Mouse (Mus musculus): ENCODE data around the gene Plk5. TPM values are rescaled to one million over a fixed set of nuclear protein-coding genes. Genes with fewer than 3 reads are reported as not detected.

Plk5 gene
- polyA plus RNA-seq, 1 experiment from 2014 or later = 0.22 TPM

- Histone ChIP-seq H3K36me3 (ENCODE audit: control insufficient read depth, insufficient read depth, low read length) (no peaks in the 10 kb centered on the region), H3K27me3 (replicated peaks; ENCODE audit: control insufficient read depth, insufficient read depth, low read length) (0 out of 2 replicates have a peak, but pooled peaks cover 3% of the 10 kb centered on the region), H3K4me2 (ENCODE audit: low read length) (peak within 1 kb of the TSS; percentile 94), H3K9me3 (ENCODE audit: control insufficient read depth, low read length) (no peaks in the 10 kb centered on the region), H3K9ac (ENCODE audit: low read length) (peak within 1 kb of the TSS; percentile 46), H3K4me3 (ENCODE audit: low read depth, low read length) (peak within 1 kb of the TSS; percentile 46), H3K4me1 (replicated peaks; ENCODE audit: control insufficient read depth, insufficient read depth, low read length) (peaks cover 21% of the 10 kb centered on the region), H3K27ac (ENCODE audit: low read depth) (no peak within 1 kb of the TSS)
- 4% methylated on average over 36 of the region's 36 CpGs for WGBS
- DNase-seq (ENCODE audit: low spot score) (peak; percentile 99), ATAC-seq (replicated peaks; ENCODE audit: low FRiP score, low TSS enrichment, low read depth) (peak; percentile 94)
These were observed 26.8 kb upstream of the Plk5 start, which contains the start of the genes Pcsk4 and Reep6 for GRCm38 (mm10) chr10:80329273-80330081. Gene Pcsk4, minus strand, starts transcription at chr10:80329498. Gene Reep6, plus strand, starts transcription at chr10:80329953.

DNA sequence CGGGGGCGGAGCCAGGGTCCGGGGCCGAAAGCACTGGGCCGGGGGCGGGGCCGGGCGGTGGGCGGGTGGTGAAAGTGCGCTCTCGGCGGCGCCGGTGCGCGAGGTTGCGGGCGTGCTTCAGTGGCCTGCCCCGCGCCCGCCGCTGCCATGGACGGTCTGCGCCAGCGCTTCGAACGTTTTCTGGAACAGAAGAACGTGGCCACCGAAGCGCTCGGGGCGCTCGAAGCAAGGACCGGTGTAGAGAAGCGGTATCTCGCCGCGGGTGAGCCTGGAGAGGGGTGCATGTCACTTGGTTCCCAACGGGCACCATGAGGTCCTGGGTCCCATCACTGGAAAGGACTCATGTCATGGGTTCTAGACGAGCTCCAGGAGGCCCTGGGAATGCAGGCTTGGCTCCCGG lies 26.2 kb upstream of the Plk5 start:
- H3K4me2 ChIP-seq (ENCODE audit: low read length) = peak overlapping the region; percentile 94
- whole genome bisulfite sequencing = 2% methylated on average over 41 of the region's 41 CpGs
- peak overlapping the region; percentile 46 for H3K9ac ChIP-seq (ENCODE audit: low read length)
- H3K27me3 ChIP-seq (replicated peaks; ENCODE audit: control insufficient read depth, insufficient read depth, low read length) = 0 out of 2 replicates have a peak, but pooled peaks cover 3% of the 10 kb centered on the region
- ATAC-seq (replicated peaks; ENCODE audit: low FRiP score, low TSS enrichment, low read depth) = peak; percentile 19; the same call in 1 of the 2 replicates
- peak overlapping the region; percentile 46 for H3K4me3 ChIP-seq (ENCODE audit: low read depth, low read length)
- peaks cover 21% of the 10 kb centered on the region for H3K4me1 ChIP-seq (replicated peaks; ENCODE audit: control insufficient read depth, insufficient read depth, low read length)
- no peaks in the 10 kb centered on the region for H3K36me3 ChIP-seq (ENCODE audit: control insufficient read depth, insufficient read depth, low read length)
- no peaks in the 10 kb centered on the region for H3K9me3 ChIP-seq (ENCODE audit: control insufficient read depth, low read length)
- H3K27ac ChIP-seq (ENCODE audit: low read depth) = no peak overlapping the region
- DNase-seq (ENCODE audit: low spot score) = no peak

DNA sequence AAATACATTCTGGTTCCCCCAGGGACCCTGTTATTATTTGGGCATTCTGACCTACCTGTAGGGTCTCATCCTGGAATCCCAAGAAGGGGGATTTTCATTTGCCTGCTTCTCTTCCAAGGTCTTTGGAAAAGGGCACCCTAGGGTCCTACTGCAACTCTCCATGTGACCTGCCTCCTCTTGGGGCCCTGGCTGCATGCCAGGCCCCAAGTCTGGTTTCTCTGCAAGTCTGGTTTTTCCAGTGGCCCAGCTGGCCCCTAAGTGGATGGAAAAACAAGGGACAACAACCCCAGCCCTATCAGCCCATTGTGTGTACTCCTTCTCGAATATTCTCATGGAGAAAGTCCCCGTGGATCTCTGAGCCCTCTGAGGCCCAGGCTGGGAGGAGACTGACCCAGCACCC lies 25.4 kb upstream of the Plk5 start:
- WGBS = 44% methylated on average over 2 of the region's 2 CpGs
- DNase-seq (ENCODE audit: low spot score) (peak; percentile 67), ATAC-seq (replicated peaks; ENCODE audit: low FRiP score, low TSS enrichment, low read depth) (no peak)
- H3K27me3 ChIP-seq (replicated peaks; ENCODE audit: control insufficient read depth, insufficient read depth, low read length) = 0 out of 2 replicates have a peak, but pooled peaks cover 3% of the 10 kb centered on the region
- no peaks in the 10 kb centered on the region for H3K36me3 ChIP-seq (ENCODE audit: control insufficient read depth, insufficient read depth, low read length)
- H3K9ac ChIP-seq (ENCODE audit: low read length) = peak overlapping the region; percentile 46
- peak overlapping the region; percentile 46; the same call in 1 of the 2 replicates for H3K4me3 ChIP-seq (ENCODE audit: low read depth, low read length)
- peaks cover 21% of the 10 kb centered on the region for H3K4me1 ChIP-seq (replicated peaks; ENCODE audit: control insufficient read depth, insufficient read depth, low read length)
- peak overlapping the region; percentile 94 for H3K4me2 ChIP-seq (ENCODE audit: low read length)
- no peaks in the 10 kb centered on the region for H3K9me3 ChIP-seq (ENCODE audit: control insufficient read depth, low read length)
- 0 out of 2 replicates have a peak overlapping the region, but pooled peaks have one; percentile 2 for H3K27ac ChIP-seq (ENCODE audit: low read depth)

GRCm38 (mm10) chr10:80331636-80332524 lies 24.4 kb upstream of the Plk5 start:
- peak overlapping the region; percentile 2; the same call in 1 of the 2 replicates for H3K27ac ChIP-seq (ENCODE audit: low read depth)
- H3K9ac ChIP-seq (ENCODE audit: low read length) = no peak overlapping the region
- peak overlapping the region; percentile 94 for H3K4me2 ChIP-seq (ENCODE audit: low read length)
- H3K36me3 ChIP-seq (ENCODE audit: control insufficient read depth, insufficient read depth, low read length) = no peaks in the 10 kb centered on the region
- no peaks in the 10 kb centered on the region for H3K9me3 ChIP-seq (ENCODE audit: control insufficient read depth, low read length)
- ATAC-seq (replicated peaks; ENCODE audit: low FRiP score, low TSS enrichment, low read depth) (no peak), DNase-seq (ENCODE audit: low spot score) (no peak)
- H3K4me1 ChIP-seq (replicated peaks; ENCODE audit: control insufficient read depth, insufficient read depth, low read length) = peaks cover 21% of the 10 kb centered on the region
- 0 out of 2 replicates have a peak, but pooled peaks cover 3% of the 10 kb centered on the region for H3K27me3 ChIP-seq (replicated peaks; ENCODE audit: control insufficient read depth, insufficient read depth, low read length)
- 51% methylated on average over 10 of the region's 10 CpGs for WGBS
- H3K4me3 ChIP-seq (ENCODE audit: low read depth, low read length) = no peak overlapping the region

- no peaks in the 10 kb centered on the region for H3K36me3 ChIP-seq (ENCODE audit: control insufficient read depth, insufficient read depth, low read length)
- 0 out of 2 replicates have a peak, but pooled peaks cover 3% of the 10 kb centered on the region for H3K27me3 ChIP-seq (replicated peaks; ENCODE audit: control insufficient read depth, insufficient read depth, low read length)
- no peak for ATAC-seq (replicated peaks; ENCODE audit: low FRiP score, low TSS enrichment, low read depth)
- DNase-seq (ENCODE audit: low spot score) = no peak
- peak overlapping the region; percentile 9; the same call in 1 of the 2 replicates for H3K4me2 ChIP-seq (ENCODE audit: low read length)
- no peak overlapping the region for H3K4me3 ChIP-seq (ENCODE audit: low read depth, low read length)
- H3K9me3 ChIP-seq (ENCODE audit: control insufficient read depth, low read length) = no peaks in the 10 kb centered on the region
- no peak overlapping the region for H3K27ac ChIP-seq (ENCODE audit: low read depth)
- peaks cover 21% of the 10 kb centered on the region for H3K4me1 ChIP-seq (replicated peaks; ENCODE audit: control insufficient read depth, insufficient read depth, low read length)
- H3K9ac ChIP-seq (ENCODE audit: low read length) = no peak overlapping the region
- 84% methylated on average over 5 of the region's 5 CpGs for WGBS
These were observed 23.7 kb upstream of the Plk5 start for GRCm38 (mm10) chr10:80332525-80332989.

GRCm38 (mm10) chr10:80336263-80336662 lies 20.0 kb upstream of the Plk5 start:
- 90% methylated on average over 12 of the region's 12 CpGs for WGBS
- no peak overlapping the region for H3K9ac ChIP-seq (ENCODE audit: low read length)
- no peak for DNase-seq (ENCODE audit: low spot score)
- no peak overlapping the region for H3K27ac ChIP-seq (ENCODE audit: low read depth)
- H3K27me3 ChIP-seq (replicated peaks; ENCODE audit: control insufficient read depth, insufficient read depth, low read length) = peaks cover 12% of the 10 kb centered on the region
- no peak overlapping the region for H3K4me2 ChIP-seq (ENCODE audit: low read length)
- no peak for ATAC-seq (replicated peaks; ENCODE audit: low FRiP score, low TSS enrichment, low read depth)
- no peaks in the 10 kb centered on the region for H3K9me3 ChIP-seq (ENCODE audit: control insufficient read depth, low read length)
- H3K36me3 ChIP-seq (ENCODE audit: control insufficient read depth, insufficient read depth, low read length) = no peaks in the 10 kb centered on the region
- H3K4me1 ChIP-seq (replicated peaks; ENCODE audit: control insufficient read depth, insufficient read depth, low read length) = 0 out of 2 replicates have a peak, but pooled peaks cover 4% of the 10 kb centered on the region
- H3K4me3 ChIP-seq (ENCODE audit: low read depth, low read length) = no peak overlapping the region

- ATAC-seq (replicated peaks; ENCODE audit: low FRiP score, low TSS enrichment, low read depth) (0 out of 2 replicates have a peak, but pooled peaks have one; percentile 20), DNase-seq (ENCODE audit: low spot score) (peak; percentile 96)
- no peak overlapping the region for H3K4me3 ChIP-seq (ENCODE audit: low read depth, low read length)
- H3K27ac ChIP-seq (ENCODE audit: low read depth) = no peak overlapping the region
- WGBS = 22% methylated on average over 19 of the region's 19 CpGs
- peaks cover 51% of the 10 kb centered on the region for H3K27me3 ChIP-seq (replicated peaks; ENCODE audit: control insufficient read depth, insufficient read depth, low read length)
- H3K9me3 ChIP-seq (ENCODE audit: control insufficient read depth, low read length) = no peaks in the 10 kb centered on the region
- peak overlapping the region; percentile 22; the same call in 1 of the 2 replicates for H3K4me2 ChIP-seq (ENCODE audit: low read length)
- H3K4me1 ChIP-seq (replicated peaks; ENCODE audit: control insufficient read depth, insufficient read depth, low read length) = peaks cover 31% of the 10 kb centered on the region
- H3K36me3 ChIP-seq (ENCODE audit: control insufficient read depth, insufficient read depth, low read length) = no peaks in the 10 kb centered on the region
- no peak overlapping the region for H3K9ac ChIP-seq (ENCODE audit: low read length)
These were observed 16.1 kb upstream of the Plk5 start for GRCm38 (mm10) chr10:80339941-80340750.
